Mouse (Mus musculus): Measurements from ENCODE around the gene Bcan. TPM values are rescaled to one million over a fixed set of nuclear protein-coding genes. Genes with fewer than 3 reads are reported as not detected.

The Bcan gene
- polyA plus RNA-seq, 1 experiment from 2014 or later: not detected

DNA sequence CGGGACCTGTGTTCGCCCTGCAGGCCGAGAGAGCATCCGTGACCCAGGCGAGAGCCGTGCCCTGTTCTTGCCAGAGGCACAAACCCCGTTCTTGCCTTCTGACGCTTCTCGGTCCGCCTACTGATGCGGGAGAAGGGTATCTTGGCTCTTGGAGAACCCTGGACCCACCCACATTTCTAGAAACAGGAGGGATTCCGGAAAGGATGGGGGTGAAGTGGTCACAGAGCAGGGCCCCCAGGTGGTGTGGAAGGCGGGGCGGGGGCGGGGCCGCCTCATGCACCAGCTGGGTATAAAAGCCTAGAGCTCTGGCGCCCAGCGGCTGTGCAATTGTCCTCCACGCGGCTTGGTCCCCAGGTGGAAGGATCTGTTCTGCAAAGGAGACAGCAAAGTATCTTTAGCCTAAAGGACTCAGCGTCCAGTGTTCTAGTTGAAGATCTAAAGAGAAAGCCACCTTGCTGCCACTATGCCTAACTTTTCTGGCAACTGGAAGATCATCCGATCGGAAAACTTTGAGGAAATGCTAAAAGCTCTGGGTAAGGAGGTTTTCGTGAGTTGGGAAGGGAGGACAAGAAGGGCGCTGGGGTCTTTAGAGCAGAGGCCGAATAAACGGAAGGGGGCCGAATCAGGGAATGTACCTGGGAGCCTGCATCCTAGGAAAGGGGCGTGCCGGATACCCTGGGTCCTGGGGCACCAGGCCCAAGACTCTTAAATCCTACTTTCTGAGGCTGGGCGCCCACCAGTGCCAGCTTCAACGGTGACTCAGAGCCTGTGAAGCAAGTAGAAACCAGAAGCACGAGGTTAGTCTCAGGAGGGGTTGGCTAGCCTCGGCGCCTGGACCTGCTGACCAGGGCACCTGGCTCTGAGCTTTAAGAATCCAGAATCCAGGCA is 51.4 kb downstream of the Bcan start, which contains the start of gene Crabp2:
Crabp2 (plus strand) TSS at position 289 of the 888 bp plus-strand sequence.
- Histone ChIP-seq H3K27ac (no peak within 1 kb of the TSS), H3K79me2 (ENCODE audit: inconsistent target) (no peaks in the 10 kb centered on the region), H3K4me3 (ENCODE audit: inconsistent target) (no peak within 1 kb of the TSS), H3K36me3 (ENCODE audit: inconsistent target) (no peaks in the 10 kb centered on the region)
- 4% methylated on average over 35 of the region's 35 CpGs for WGBS (ENCODE audit: missing documents)

- Histone ChIP-seq H3K4me3 (ENCODE audit: inconsistent target) (no peak overlapping the region), H3K36me3 (ENCODE audit: inconsistent target) (no peaks in the 10 kb centered on the region)
- WGBS (ENCODE audit: missing documents): 4% methylated on average over 8 of the region's 17 CpGs
These were observed 52.2 kb downstream of the Bcan start for GRCm38 (mm10) chr3:87947811-87948199.

DNA sequence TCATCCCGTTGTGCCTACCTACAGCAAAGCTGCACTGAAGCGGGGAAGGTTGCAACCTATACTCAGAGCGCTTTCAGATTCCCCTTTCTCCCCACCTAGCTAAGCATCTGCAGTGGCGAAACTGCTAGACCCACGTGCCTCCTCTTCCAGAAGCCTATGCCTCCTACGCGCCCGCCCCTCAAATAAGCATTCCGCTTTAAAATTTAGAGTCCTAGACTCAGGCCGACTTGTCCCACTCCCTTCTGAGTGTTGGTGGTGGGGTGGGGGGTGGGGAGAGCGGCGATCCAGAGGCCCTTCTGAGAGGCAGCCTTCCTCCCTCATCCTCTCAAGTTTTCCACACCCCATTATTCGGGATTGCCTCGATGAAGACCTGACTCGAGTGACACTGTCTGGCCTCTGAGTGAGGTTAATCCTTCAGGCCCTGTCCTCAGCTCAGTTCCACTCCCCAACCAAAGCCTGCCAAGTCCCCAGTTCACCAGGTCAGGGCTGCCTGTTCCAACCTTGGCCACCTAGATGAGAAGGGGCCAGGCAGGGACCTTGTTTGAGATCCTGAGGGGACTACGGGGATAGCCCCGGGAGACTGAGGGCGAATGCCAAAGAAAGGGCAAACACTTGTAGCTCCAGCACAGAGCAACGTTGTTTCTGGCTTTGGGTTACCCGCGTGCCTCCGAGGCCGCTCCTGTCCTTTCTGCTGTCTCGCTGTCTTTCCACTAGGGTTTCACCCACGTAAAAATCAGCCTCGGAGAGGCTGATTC is 52.8 kb downstream of the Bcan start:
- Histone ChIP-seq H3K4me3 (ENCODE audit: inconsistent target) (no peak overlapping the region), H3K27ac (no peak overlapping the region), H3K36me3 (ENCODE audit: inconsistent target) (no peaks in the 10 kb centered on the region), H3K79me2 (ENCODE audit: inconsistent target) (no peaks in the 10 kb centered on the region)
- WGBS (ENCODE audit: missing documents): 8% methylated on average over 26 of the region's 26 CpGs

More at GRCm38 (mm10) chr3:87947811-87948199, 52.2 kb downstream of the Bcan start:
- no peaks in the 10 kb centered on the region for H3K79me2 ChIP-seq (ENCODE audit: inconsistent target)
- H3K27ac ChIP-seq: no peak overlapping the region

DNA sequence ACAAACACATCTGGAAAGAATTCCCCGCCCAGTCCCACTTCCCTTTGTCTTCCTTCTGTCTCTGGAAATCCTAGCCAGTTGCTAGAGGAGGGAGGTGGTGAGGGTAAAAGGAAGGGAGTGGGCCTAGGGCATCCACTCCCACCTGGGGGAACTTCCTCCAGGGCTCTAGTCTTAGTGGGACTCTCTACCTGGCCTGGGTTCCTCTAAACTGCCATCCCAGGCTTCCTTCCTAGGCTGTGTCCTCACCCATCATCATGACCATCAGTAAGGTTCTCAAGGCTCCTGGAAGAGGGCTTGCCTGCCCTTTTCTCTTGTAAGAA is 53.5 kb downstream of the Bcan start:
- no peak overlapping the region for H3K4me3 ChIP-seq (ENCODE audit: inconsistent target)
- H3K36me3 ChIP-seq (ENCODE audit: inconsistent target): peaks cover 5% of the 10 kb centered on the region
- no peak overlapping the region for H3K27ac ChIP-seq
- no peaks in the 10 kb centered on the region for H3K79me2 ChIP-seq (ENCODE audit: inconsistent target)
- WGBS (ENCODE audit: missing documents): 29% methylated on average over 1 of the region's 1 CpGs

GRCm38 (mm10) chr3:87945781-87946540 is 54.1 kb downstream of the Bcan start:
- peaks cover 10% of the 10 kb centered on the region for H3K36me3 ChIP-seq (ENCODE audit: inconsistent target)
- WGBS (ENCODE audit: missing documents): 52% methylated on average over 12 of the region's 12 CpGs
- no peak overlapping the region for H3K27ac ChIP-seq
- no peaks in the 10 kb centered on the region for H3K79me2 ChIP-seq (ENCODE audit: inconsistent target)
- no peak overlapping the region for H3K4me3 ChIP-seq (ENCODE audit: inconsistent target)

- WGBS (ENCODE audit: missing documents): 50% methylated on average over 2 of the region's 4 CpGs
- H3K36me3 ChIP-seq (ENCODE audit: inconsistent target): peaks cover 20% of the 10 kb centered on the region
These were observed 55.0 kb downstream of the Bcan start for GRCm38 (mm10) chr3:87944838-87945600.

DNA sequence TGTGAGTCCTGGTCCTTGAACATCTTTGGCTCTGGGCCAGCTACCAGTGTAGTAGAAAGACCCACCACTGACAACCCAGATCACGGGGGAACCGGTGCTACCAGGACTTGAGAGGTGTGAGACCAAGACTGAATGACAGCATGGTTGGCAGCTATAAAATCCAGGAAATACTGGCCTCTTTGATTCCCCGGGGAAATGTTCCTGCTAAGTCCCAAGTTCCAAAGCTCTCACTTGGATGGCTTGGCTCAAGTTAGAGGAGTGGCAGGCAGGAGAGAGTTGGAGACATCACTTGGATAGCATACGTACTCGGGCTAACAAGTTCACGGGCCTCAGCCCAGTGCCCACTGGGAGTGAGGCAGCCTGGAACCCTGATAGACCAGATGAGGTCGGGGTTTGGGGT is 56.4 kb downstream of the Bcan start:
- 87% methylated on average over 7 of the region's 7 CpGs for WGBS (ENCODE audit: missing documents)
- Histone ChIP-seq H3K27ac (no peak overlapping the region), H3K79me2 (ENCODE audit: inconsistent target) (no peaks in the 10 kb centered on the region), H3K4me3 (ENCODE audit: inconsistent target) (no peak overlapping the region), H3K36me3 (ENCODE audit: inconsistent target) (peaks cover 34% of the 10 kb centered on the region)

More at GRCm38 (mm10) chr3:87944838-87945600, 55.0 kb downstream of the Bcan start:
- Histone ChIP-seq H3K27ac (no peak overlapping the region), H3K4me3 (ENCODE audit: inconsistent target) (no peak overlapping the region), H3K79me2 (ENCODE audit: inconsistent target) (no peaks in the 10 kb centered on the region)

GRCm38 (mm10) chr3:87942471-87942870 is 57.6 kb downstream of the Bcan start:
- H3K79me2 ChIP-seq (ENCODE audit: inconsistent target): peaks cover 1% of the 10 kb centered on the region; the same call in 1 of the 2 replicates
- H3K36me3 ChIP-seq (ENCODE audit: inconsistent target): peaks cover 44% of the 10 kb centered on the region
- 92% methylated on average over 2 of the region's 2 CpGs for WGBS (ENCODE audit: missing documents)
- no peak overlapping the region for H3K27ac ChIP-seq
- H3K4me3 ChIP-seq (ENCODE audit: inconsistent target): no peak overlapping the region

DNA sequence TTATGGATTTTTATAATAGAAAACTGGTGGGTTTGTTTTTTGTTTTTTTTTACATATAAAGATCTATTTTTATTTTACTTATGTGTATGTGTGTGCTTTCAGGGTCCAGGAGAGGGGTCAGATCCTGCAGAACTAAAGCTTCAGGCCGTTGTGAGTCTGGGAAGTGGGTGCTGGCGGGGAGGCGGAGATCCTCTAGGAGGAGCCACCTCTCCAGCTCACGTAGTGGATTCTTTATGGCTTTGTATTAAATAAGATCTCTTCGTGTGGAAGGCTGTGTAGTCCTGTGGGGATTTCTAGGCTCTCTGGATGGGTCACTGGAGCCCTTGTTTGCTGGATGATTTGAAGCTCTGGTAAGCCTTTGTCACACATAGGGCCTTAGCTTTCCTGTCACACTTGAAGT is 59.4 kb downstream of the Bcan start:
- peaks cover 20% of the 10 kb centered on the region for H3K79me2 ChIP-seq (ENCODE audit: inconsistent target)
- peaks cover 54% of the 10 kb centered on the region for H3K36me3 ChIP-seq (ENCODE audit: inconsistent target)
- no peak overlapping the region for H3K4me3 ChIP-seq (ENCODE audit: inconsistent target)
- no peak overlapping the region for H3K27ac ChIP-seq
- WGBS (ENCODE audit: missing documents): 88% methylated on average over 5 of the region's 5 CpGs

Other genes with a start within 250 kb of the Bcan start
- gene Ntrk1, start 205.1 kb downstream of the Bcan start, polyA plus RNA-seq (2018): not detected in 3 replicates
- not detected in 3 replicates for gene Insrr, start 203.3 kb downstream of the Bcan start, polyA plus RNA-seq (2018)
- 0.07 to 0.30 TPM in 2 of 3 replicates, not detected in the other for gene Pear1, start 175.9 kb downstream of the Bcan start, polyA plus RNA-seq (2018)
- not detected in 3 replicates for gene Sh2d2a, start 153.5 kb downstream of the Bcan start, polyA plus RNA-seq (2018)
- gene Prcc, start 114.6 kb downstream of the Bcan start, polyA plus RNA-seq (2018): 21.8 to 30.4 TPM (median 26.0 TPM) in 3 replicates
- gene Hdgf, start 93.9 kb downstream of the Bcan start, polyA plus RNA-seq (2018): 101 to 165 TPM (median 143 TPM) in 3 replicates
- gene Mrpl24, start 80.7 kb downstream of the Bcan start, polyA plus RNA-seq (2018): 54.3 to 77.0 TPM (median 59.3 TPM) in 3 replicates
- gene Isg20l2, start 69.9 kb downstream of the Bcan start, polyA plus RNA-seq (2018): 14.0 to 16.8 TPM (median 14.2 TPM) in 3 replicates
- gene Rrnad1, start 69.5 kb downstream of the Bcan start, polyA plus RNA-seq (2018): 6.4 to 10.6 TPM (median 7.0 TPM) in 3 replicates
- not detected in 3 replicates for gene Crabp2, start 51.6 kb downstream of the Bcan start, polyA plus RNA-seq (2018)
- gene Nes, start 29.2 kb downstream of the Bcan start, polyA plus RNA-seq (2018): 0.35 to 2.8 TPM (median 2.5 TPM) in 3 replicates
- gene Hapln2, start 27.4 kb upstream of the Bcan start, polyA plus RNA-seq (2018): not detected in 3 replicates
- gene Gpatch4, start 42.9 kb upstream of the Bcan start, polyA plus RNA-seq (2018): 6.3 to 30.7 TPM (median 19.6 TPM) in 3 replicates
- 66.0 to 99.6 TPM (median 82.3 TPM) in 3 replicates for gene Naxe, start 58.3 kb upstream of the Bcan start, polyA plus RNA-seq (2018)
- gene Ttc24, start 78.1 kb upstream of the Bcan start, polyA plus RNA-seq (2018): not detected in 3 replicates
- gene Iqgap3, start 81.7 kb upstream of the Bcan start, polyA plus RNA-seq (2018): 2.5 to 4.1 TPM (median 3.7 TPM) in 3 replicates
- gene Mef2d, start 142.1 kb upstream of the Bcan start, polyA plus RNA-seq (2018): 37.8 to 68.1 TPM (median 46.3 TPM) in 3 replicates

All from macrophage (primary cell).